Mouse (Mus musculus): ENCODE measurements at regions not wholly inside any gene's neighbourhood (a gene's known extent, or its start where the extent isn't known, plus 50 kb on each side); places are given as distances from the start of the nearest gene placed in this dataset.

DNA sequence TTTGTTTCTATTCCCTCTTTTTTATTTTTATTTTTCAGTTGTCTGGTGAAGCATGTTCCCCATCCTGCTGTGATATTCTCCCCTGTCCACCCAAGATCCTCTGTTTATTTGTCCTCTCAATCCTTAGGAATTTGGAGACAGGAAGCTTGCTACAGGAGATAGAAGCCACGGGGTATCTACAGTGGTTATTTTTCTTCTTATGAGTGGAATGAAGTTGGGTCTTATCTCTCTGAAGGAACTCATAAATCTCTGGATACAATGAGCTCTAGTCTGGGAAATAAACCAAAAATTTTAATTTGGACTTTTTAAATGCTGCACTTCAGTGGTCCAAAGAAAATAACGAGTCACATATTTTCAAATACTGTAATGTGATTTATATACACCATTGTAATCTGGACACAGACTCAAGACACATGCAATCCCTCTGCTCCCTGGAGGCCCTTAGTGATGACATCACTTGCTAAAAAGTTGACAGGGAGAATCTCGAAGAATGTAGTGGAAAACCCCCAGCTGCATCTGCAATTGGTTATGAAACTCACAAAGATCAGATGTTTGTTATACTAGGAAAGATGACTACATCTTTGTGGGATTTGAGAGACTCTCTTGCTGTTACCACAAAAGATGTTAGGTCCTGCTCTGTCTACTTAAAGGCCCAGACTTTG lies 178.3 kb upstream of the Fbxl17 start:
- no peak for TF ChIP-seq CTCF (IDR thresholded peaks at IDR 0.05; ENCODE audit: borderline replicate concordance, extremely low read depth, insufficient read depth, insufficient read length)
- TF ChIP-seq POLR2A (IDR thresholded peaks at IDR 0.05; ENCODE audit: borderline replicate concordance, extremely low read depth, insufficient read depth, insufficient read length, poor library complexity, severe bottlenecking) = no peak

All from brain, embryonic 14.5 days (tissue).